Mouse (Mus musculus) kidney, embryonic 15.5 days (tissue): ENCODE data around the gene Hist1h2ae. TPM values are rescaled to one million over a fixed set of nuclear protein-coding genes. Genes with fewer than 3 reads are reported as not detected.

Experiments used
- ATAC-seq: fragments of 200-750 bp; cut with Nextera tagmentation; replicated peaks from 2 replicates; pipeline ENCODE4 v1.8.0; 2017; ENCODE audit warnings: moderate TSS enrichment; ENCODE audit not compliant: low FRiP score
- H3K27ac ChIP-seq: fragments of 300-500 bp; sonication (generic); 2 replicates; pipeline ENCODE4 v1.5.1; 2015; ENCODE audit warnings: mild to moderate bottlenecking, inconsistent platforms
- H3K27me3 ChIP-seq: fragments of 300-500 bp; sonication (generic); 2 replicates; pipeline ENCODE4 v1.6.1; 2015; ENCODE audit warnings: inconsistent platforms
- H3K36me3 ChIP-seq: fragments of 300-500 bp; sonication (generic); 2 replicates; pipeline ENCODE4 v1.6.1; 2015; ENCODE audit warnings: inconsistent platforms
- H3K4me1 ChIP-seq: fragments of 300-500 bp; sonication (generic); 2 replicates; pipeline ENCODE4 v1.6.1; 2015; ENCODE audit warnings: inconsistent platforms
- H3K4me2 ChIP-seq: fragments of 300-500 bp; sonication (generic); 2 replicates; pipeline ENCODE4 v1.6.1; 2015; ENCODE audit warnings: moderate library complexity, mild to moderate bottlenecking, inconsistent platforms
- H3K4me3 ChIP-seq: fragments of 300-500 bp; sonication (generic); replicated peaks from 2 replicates; pipeline ENCODE4 v1.5.1; 2015; ENCODE audit warnings: mild to moderate bottlenecking, inconsistent platforms
- H3K9ac ChIP-seq: fragments of 300-500 bp; sonication (generic); 2 replicates; pipeline ENCODE4 v1.6.1; 2015; ENCODE audit warnings: mild to moderate bottlenecking, inconsistent platforms
- H3K9me3 ChIP-seq: fragments of 300-500 bp; sonication (generic); replicated peaks from 2 replicates; pipeline ENCODE4 v1.6.1; 2016; ENCODE audit warnings: inconsistent platforms
- WGBS: fragments of 180-500 bp; shearing (Covaris S2); methylation state at CpG from one replicate; pipeline ENCODE4 v1.1.7; 2015; ENCODE audit warnings: mixed read lengths; 5-methylcytosine and 5-hydroxymethylcytosine counted together
- polyA plus RNA-seq: library from polyadenylated mRNA; unstranded; fragments of >200 nt; fragmentation: Nextera tagmentation; extraction: Ambion mirVana; gene quantifications from 2 replicates; pipeline ENCODE4 v1.2.1, GENCODE M21; 2015

The Hist1h2ae gene
- 84.7 and 118 TPM in 2 replicates for polyA plus RNA-seq

DNA sequence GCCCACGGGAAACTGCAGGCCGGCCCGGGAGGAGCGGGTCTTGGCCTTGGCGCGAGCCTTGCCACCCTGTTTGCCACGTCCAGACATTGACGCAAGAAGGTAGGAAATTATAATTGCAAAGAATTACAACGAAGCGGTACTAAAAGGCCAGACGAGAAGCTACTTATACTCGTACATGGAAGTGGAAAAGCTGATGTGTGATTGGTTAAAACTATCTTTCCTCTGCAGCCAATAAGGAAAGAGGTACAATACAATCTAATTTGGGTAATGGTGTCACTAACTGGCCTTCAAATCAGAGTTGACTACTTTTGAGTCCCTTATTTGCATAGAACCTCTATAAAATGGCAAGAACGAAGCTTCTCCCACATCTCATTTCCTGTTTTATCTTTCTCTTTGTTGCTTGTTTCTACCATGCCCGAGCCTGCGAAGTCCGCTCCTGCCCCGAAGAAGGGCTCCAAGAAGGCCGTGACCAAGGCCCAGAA is at the start of gene Hist1h2ae, which contains the start of gene Hist1h2bg:
TSS of gene Hist1h2ae (minus strand) at position 199 of the 482 bp plus-strand sequence.
TSS of gene Hist1h2bg (plus strand) at position 375 of the 482 bp plus-strand sequence.
- ATAC-seq: peak; percentile 91
- Histone ChIP-seq H3K27ac (peak within 1 kb of the TSS; percentile 98), H3K4me1 (peaks cover 14% of the 10 kb centered on the region; the same call in 1 of the 2 replicates), H3K4me2 (peak within 1 kb of the TSS; percentile 68), H3K27me3 (no peaks in the 10 kb centered on the region), H3K4me3 (peak within 1 kb of the TSS; percentile 53), H3K36me3 (no peaks in the 10 kb centered on the region), H3K9ac (peak within 1 kb of the TSS; percentile 63), H3K9me3 (no peaks in the 10 kb centered on the region)
- WGBS: 0% methylated on average over 18 of the region's 18 CpGs

GRCm38 (mm10) chr13:23620056-23620732 is 49.2 kb upstream of the Hist1h2ae start:
- Histone ChIP-seq H3K4me1 (peaks cover 17% of the 10 kb centered on the region), H3K9ac (peak overlapping the region; percentile 69), H3K27ac (peak overlapping the region; percentile 99), H3K9me3 (no peaks in the 10 kb centered on the region), H3K27me3 (no peaks in the 10 kb centered on the region), H3K36me3 (no peaks in the 10 kb centered on the region), H3K4me3 (peak overlapping the region; percentile 73), H3K4me2 (peak overlapping the region; percentile 84)
- ATAC-seq: no peak
- WGBS: 48% methylated on average over 12 of the region's 12 CpGs

- Histone ChIP-seq H3K4me3 (no peak overlapping the region), H3K27me3 (no peaks in the 10 kb centered on the region), H3K4me2 (no peak overlapping the region), H3K36me3 (no peaks in the 10 kb centered on the region), H3K9ac (no peak overlapping the region), H3K27ac (peak overlapping the region; percentile 48; the same call in 1 of the 2 replicates), H3K9me3 (no peaks in the 10 kb centered on the region), H3K4me1 (no peaks in the 10 kb centered on the region)
- ATAC-seq: peak; percentile 73
- 58% methylated on average over 3 of the region's 3 CpGs for WGBS
Observed at GRCm38 (mm10) chr13:23611638-23612037, 40.6 kb upstream of the Hist1h2ae start.

DNA sequence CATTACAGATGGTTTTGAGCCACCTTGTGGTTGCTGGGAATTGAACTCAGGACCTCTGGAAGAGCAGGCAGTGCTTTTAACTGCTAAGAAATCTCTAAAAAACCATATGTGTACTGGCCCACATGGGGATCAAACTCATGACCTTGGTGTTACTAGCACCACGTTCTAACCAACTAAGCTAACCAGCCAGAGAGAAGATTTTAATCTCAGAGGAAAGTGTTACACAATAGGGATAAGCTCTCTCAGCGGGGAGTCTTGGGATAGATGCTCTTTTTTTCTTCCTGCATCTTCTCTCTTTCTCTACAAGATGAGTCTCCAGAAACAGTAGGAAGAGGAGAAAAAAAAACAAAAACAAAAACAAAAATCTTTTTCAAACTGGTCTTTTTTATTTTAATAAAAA is 39.4 kb upstream of the Hist1h2ae start:
- Histone ChIP-seq H3K27ac (no peak overlapping the region), H3K4me1 (no peaks in the 10 kb centered on the region), H3K9me3 (no peaks in the 10 kb centered on the region), H3K4me2 (no peak overlapping the region), H3K4me3 (no peak overlapping the region), H3K9ac (no peak overlapping the region), H3K27me3 (no peaks in the 10 kb centered on the region), H3K36me3 (no peaks in the 10 kb centered on the region)
- ATAC-seq: no peak
- 59% methylated on average over 2 of the region's 2 CpGs for WGBS

DNA sequence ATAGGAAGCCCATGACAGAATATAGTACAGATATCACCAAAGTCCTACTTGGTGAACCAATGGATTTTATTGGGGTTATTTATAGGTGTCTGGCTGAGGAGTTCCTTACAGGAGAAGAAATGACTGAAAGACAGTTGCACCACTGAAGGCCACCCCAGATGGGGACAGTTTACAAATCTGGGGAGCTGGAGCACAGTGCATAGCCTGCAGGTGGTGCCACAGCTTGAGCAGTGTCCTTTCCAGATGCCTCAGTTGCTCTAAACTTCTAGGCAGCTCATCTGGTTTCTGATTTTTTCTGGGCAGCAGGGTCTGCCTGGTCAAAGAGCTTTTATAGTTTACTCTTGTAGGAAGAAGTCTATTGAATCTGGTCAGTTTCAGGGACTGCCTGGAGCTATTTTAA is 38.8 kb upstream of the Hist1h2ae start:
- Histone ChIP-seq H3K4me1 (no peaks in the 10 kb centered on the region), H3K9me3 (no peaks in the 10 kb centered on the region), H3K27me3 (no peaks in the 10 kb centered on the region), H3K4me2 (no peak overlapping the region), H3K4me3 (no peak overlapping the region), H3K36me3 (no peaks in the 10 kb centered on the region), H3K27ac (no peak overlapping the region), H3K9ac (no peak overlapping the region)
- ATAC-seq: no peak

DNA sequence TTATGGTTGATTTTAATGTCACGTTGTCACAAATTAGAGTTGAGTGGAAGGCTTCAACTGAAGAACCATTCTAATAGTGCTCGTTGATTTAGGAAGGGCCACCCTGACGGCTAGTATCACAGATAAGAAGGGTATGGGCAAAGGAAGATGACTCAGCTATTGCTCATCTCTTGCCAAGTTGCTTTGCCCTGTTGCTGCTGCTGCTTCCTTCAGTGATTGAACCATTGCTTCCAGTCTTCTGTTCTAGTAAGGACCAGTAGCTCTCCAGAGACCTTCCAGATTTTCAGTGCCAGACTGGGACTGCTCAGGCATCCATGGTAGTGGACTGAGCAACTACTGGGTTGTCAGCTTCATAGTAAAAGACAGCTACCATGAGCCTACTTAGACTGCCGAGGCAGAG is 38.2 kb upstream of the Hist1h2ae start:
- Histone ChIP-seq H3K9ac (no peak overlapping the region), H3K36me3 (no peaks in the 10 kb centered on the region), H3K27ac (no peak overlapping the region), H3K4me2 (no peak overlapping the region), H3K4me1 (0 out of 2 replicates have a peak, but pooled peaks cover 3% of the 10 kb centered on the region), H3K9me3 (no peaks in the 10 kb centered on the region), H3K27me3 (no peaks in the 10 kb centered on the region), H3K4me3 (no peak overlapping the region)
- WGBS: 78% methylated on average over 4 of the region's 4 CpGs
- no peak for ATAC-seq

- ATAC-seq: no peak
- Histone ChIP-seq H3K4me2 (no peak overlapping the region), H3K27me3 (no peaks in the 10 kb centered on the region), H3K9ac (no peak overlapping the region), H3K4me1 (0 out of 2 replicates have a peak, but pooled peaks cover 3% of the 10 kb centered on the region), H3K36me3 (no peaks in the 10 kb centered on the region), H3K4me3 (no peak overlapping the region), H3K27ac (no peak overlapping the region), H3K9me3 (no peaks in the 10 kb centered on the region)
- WGBS: 84% methylated on average over 3 of the region's 3 CpGs
Observed at GRCm38 (mm10) chr13:23605052-23605451, 34.0 kb upstream of the Hist1h2ae start.

GRCm38 (mm10) chr13:23604452-23604851 is 33.4 kb upstream of the Hist1h2ae start:
- no peaks in the 10 kb centered on the region for H3K36me3 ChIP-seq
- no peak overlapping the region for H3K27ac ChIP-seq
- WGBS: 47% methylated on average over 3 of the region's 3 CpGs
- no peaks in the 10 kb centered on the region for H3K9me3 ChIP-seq
- no peak overlapping the region for H3K9ac ChIP-seq
- no peak overlapping the region for H3K4me2 ChIP-seq
- H3K27me3 ChIP-seq: no peaks in the 10 kb centered on the region
- peak; percentile 77 for ATAC-seq
- H3K4me1 ChIP-seq: 0 out of 2 replicates have a peak, but pooled peaks cover 3% of the 10 kb centered on the region
- no peak overlapping the region for H3K4me3 ChIP-seq

DNA sequence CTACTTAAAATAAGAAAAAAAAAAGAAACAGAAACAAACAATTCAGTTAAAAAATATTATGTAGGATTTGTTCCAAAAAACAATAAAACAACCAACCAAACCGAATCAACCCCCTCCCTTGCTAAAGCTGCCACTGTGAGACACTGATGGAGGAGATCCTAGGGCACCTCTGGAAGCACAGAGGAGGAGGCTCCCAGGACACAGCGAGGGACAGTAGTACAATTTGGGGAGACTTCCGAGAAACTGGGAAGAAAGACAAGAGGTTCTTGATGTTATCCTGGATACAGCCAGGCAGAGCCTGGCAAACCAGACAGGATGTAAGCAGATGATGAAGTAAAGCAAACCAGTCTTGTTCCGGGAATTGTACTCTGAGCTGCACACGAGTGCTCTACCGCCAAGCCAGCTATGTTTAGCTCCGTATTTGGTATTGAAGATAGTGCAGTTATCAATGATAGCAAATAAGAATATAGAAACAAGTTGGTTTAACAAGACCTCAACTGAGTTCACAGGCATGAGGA is 32.2 kb upstream of the Hist1h2ae start:
- H3K4me2 ChIP-seq: no peak overlapping the region
- H3K9ac ChIP-seq: no peak overlapping the region
- no peaks in the 10 kb centered on the region for H3K9me3 ChIP-seq
- H3K36me3 ChIP-seq: no peaks in the 10 kb centered on the region
- no peak overlapping the region for H3K27ac ChIP-seq
- no peaks in the 10 kb centered on the region for H3K27me3 ChIP-seq
- 0 out of 2 replicates have a peak, but pooled peaks cover 3% of the 10 kb centered on the region for H3K4me1 ChIP-seq
- no peak for ATAC-seq
- 67% methylated on average over 7 of the region's 7 CpGs for WGBS
- H3K4me3 ChIP-seq: no peak overlapping the region

- 6% methylated on average over 9 of the region's 9 CpGs for WGBS
- 0 out of 2 replicates have a peak, but pooled peaks have one; percentile 56 for ATAC-seq
- Histone ChIP-seq H3K27ac (no peak overlapping the region), H3K36me3 (no peaks in the 10 kb centered on the region), H3K4me3 (no peak overlapping the region), H3K9ac (no peak overlapping the region), H3K27me3 (no peaks in the 10 kb centered on the region), H3K4me2 (no peak overlapping the region), H3K4me1 (peaks cover 8% of the 10 kb centered on the region), H3K9me3 (no peaks in the 10 kb centered on the region)
Observed at GRCm38 (mm10) chr13:23597957-23598356, 26.9 kb upstream of the Hist1h2ae start.

DNA sequence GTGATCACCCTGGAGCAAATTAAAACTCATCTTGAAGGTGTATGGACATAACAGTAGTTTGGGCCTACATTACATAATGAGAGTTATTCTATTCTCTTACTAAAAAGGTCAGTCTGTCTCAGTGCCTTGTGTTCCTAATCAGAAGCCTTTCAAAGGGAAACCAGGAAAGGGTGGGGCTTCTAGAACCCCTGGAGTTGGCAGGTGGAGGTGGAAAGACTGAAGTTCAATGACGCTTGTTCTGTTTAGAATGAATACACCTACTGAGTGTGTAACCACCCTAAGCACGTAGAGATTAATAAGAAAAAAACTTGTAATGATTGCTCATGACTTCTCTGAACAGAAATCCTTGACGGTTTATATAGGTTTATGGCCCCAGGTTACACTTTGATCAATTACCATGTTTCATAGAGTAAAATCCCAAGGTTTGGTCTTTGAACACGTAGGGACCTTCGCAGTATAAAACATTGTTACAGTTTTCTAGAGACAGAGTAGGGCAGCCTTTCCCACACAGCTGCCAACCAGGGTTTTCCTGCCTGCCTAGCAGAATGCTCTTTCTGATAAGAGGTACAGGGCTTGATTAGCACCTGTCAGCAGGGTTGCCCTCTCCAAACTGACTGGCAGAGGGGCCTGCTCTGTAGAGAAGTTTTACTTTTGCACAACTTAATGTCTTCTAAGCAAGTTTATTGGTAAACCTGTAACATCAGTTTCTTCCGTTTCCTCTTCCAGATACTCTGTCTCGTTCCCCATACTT is 24.8 kb upstream of the Hist1h2ae start:
- 84% methylated on average over 7 of the region's 7 CpGs for WGBS
- Histone ChIP-seq H3K4me1 (peaks cover 8% of the 10 kb centered on the region), H3K9me3 (no peaks in the 10 kb centered on the region), H3K4me3 (no peak overlapping the region), H3K27me3 (no peaks in the 10 kb centered on the region), H3K9ac (no peak overlapping the region), H3K36me3 (no peaks in the 10 kb centered on the region), H3K27ac (no peak overlapping the region), H3K4me2 (no peak overlapping the region)
- no peak for ATAC-seq

DNA sequence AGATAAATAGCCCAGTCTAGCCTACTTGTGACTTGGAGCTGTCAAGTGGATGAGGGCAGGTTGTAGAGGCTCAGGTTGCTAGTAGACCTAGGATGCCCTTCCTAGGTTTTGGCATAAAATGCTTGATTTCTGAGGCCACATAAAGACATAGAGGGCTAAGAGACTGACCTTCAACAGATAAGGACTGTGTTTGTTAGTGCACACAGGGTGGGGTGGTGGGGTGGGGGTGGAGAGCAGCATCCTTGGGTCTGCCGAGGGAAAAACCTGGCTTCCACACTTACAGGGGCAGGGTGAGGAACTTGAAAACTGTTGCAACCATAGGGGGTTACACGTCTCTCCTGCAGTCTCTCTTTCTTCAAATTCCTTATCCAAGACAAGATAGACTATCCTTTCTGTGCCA is 24.2 kb upstream of the Hist1h2ae start:
- H3K4me1 ChIP-seq: peaks cover 8% of the 10 kb centered on the region
- no peak overlapping the region for H3K4me2 ChIP-seq
- no peak for ATAC-seq
- H3K9me3 ChIP-seq: no peaks in the 10 kb centered on the region
- H3K36me3 ChIP-seq: no peaks in the 10 kb centered on the region
- no peak overlapping the region for H3K4me3 ChIP-seq
- 90% methylated on average over 2 of the region's 2 CpGs for WGBS
- H3K27me3 ChIP-seq: no peaks in the 10 kb centered on the region
- H3K9ac ChIP-seq: no peak overlapping the region
- no peak overlapping the region for H3K27ac ChIP-seq
